Comparison of ENCODE assay signal across 7 mouse cellular contexts in the genomic region with DNA sequence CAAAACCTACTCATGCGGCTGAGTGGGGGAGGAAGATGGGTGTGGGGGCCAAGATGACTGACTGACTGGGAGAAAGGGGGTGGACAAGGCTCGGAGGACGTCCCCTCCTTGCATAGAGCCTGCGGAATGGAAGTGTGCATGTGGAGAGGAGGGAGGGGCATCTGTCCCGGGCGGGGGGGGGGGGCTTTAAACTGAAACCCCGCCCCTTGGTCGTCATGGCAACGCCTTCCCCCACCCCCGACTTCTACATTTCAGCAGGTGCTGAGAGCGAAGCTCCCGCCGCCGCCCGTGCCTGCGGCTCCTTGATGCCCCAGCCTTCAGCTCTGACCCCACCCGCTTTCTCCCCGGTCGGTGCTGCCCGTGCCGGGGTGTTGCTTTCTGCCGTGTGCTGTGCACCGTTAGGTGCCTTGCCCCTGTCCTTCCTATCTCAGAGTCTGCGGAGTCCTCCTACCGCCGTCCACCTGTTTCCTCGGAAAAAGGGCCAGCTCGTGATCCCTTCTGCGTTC. TPM values are rescaled to one million over a fixed set of nuclear protein-coding genes. Genes with fewer than 3 reads are reported as not detected.
DNase-seq lines count a peak whose midpoint lies in the region; ATAC-seq and TF ChIP-seq lines count a peak whose summit lies in the region.

No protein-coding gene starts in this region.

- H3K36me3 ChIP-seq in heart, embryonic 13.5 days: peaks cover 23% of the 10 kb centered on the region
- H3K36me3 ChIP-seq in small intestine, adult 2 months (ENCODE audit: control insufficient read depth, insufficient read depth, low read length): peaks cover 8% of the 10 kb centered on the region; the same call in 1 of the 2 replicates

- H3K9me3 ChIP-seq in heart, embryonic 13.5 days: no peaks in the 10 kb centered on the region

- peak overlapping the region; percentile 73 for H3K9ac ChIP-seq in heart, embryonic 13.5 days

- peak; percentile 21 for DNase-seq in urinary bladder, postnatal 25 days (ENCODE audit: low spot score)
- no peak for DNase-seq in urinary bladder, postnatal 10 days (ENCODE audit: low spot score)
- DNase-seq in cerebellum, postnatal 36 days: peak; percentile 47 to 59
- peak; percentile 72 to 78 for DNase-seq in left cerebral cortex, adult 2 months (ENCODE audit: extremely low spot score in 1 of 2, low spot score in 2 of 2)

- peak overlapping the region; percentile 87 for H3K4me2 ChIP-seq in heart, embryonic 13.5 days

- H3K4me1 ChIP-seq in heart, embryonic 13.5 days: peaks cover 56% of the 10 kb centered on the region
- H3K4me1 ChIP-seq in small intestine, adult 2 months (ENCODE audit: control insufficient read depth, insufficient read depth, insufficient read length, low read length): peaks cover 12% of the 10 kb centered on the region

- intact Hi-C loops in left cerebral cortex, adult 2 months (cut with DNase I): loop anchor here (5.0 to 10.0 kb wide), 2 partner anchors 41 to 79 kb away; no protein-coding TSS in a partner anchor

- TF ChIP-seq POLR2A in small intestine, adult 2 months (IDR thresholded peaks at IDR 0.05; ENCODE audit: low read depth, low read length): no peak

- no peak overlapping the region for H3K27ac ChIP-seq in heart, embryonic 13.5 days (replicated peaks)
- peak overlapping the region; percentile 78 for H3K27ac ChIP-seq in left cerebral cortex, adult 2 months
- H3K27ac ChIP-seq in small intestine, adult 2 months (ENCODE audit: insufficient read depth, low read depth, low read length): no peak overlapping the region

- TF ChIP-seq CTCF in left cerebral cortex, adult 2 months (IDR thresholded peaks at IDR 0.05): no peak
- TF ChIP-seq CTCF in small intestine, adult 2 months (IDR thresholded peaks at IDR 0.05; ENCODE audit: extremely low read depth, insufficient read length, insufficient replicate concordance, low read depth, low read length): no peak

- no peak for ATAC-seq in heart, embryonic 13.5 days (ENCODE audit: extremely low read depth, insufficient number of reproducible peaks, low FRiP score, low TSS enrichment)
- peak; percentile 36 for ATAC-seq in megakaryocyte, adult 5-6 weeks (ENCODE audit: poor library complexity, severe bottlenecking)

- WGBS in heart, embryonic 13.5 days: under 1% methylated on average over 29 of the region's 29 CpGs
- WGBS in small intestine, adult 2 months: 1% methylated on average over 29 of the region's 29 CpGs

- peaks cover 49% of the 10 kb centered on the region for H3K27me3 ChIP-seq in heart, embryonic 13.5 days (replicated peaks)
- H3K27me3 ChIP-seq in small intestine, adult 2 months (ENCODE audit: control insufficient read depth, insufficient read depth, low read length): peaks cover 21% of the 10 kb centered on the region

- H3K4me3 ChIP-seq in heart, embryonic 13.5 days: peak overlapping the region; percentile 52
- peak overlapping the region; percentile 74 for H3K4me3 ChIP-seq in left cerebral cortex, adult 2 months
- H3K4me3 ChIP-seq in small intestine, adult 2 months (ENCODE audit: low read depth, low read length): peak overlapping the region; percentile 48

RNA-seq across cellular contexts. Expression of a gene that starts 14.3 kb away (rescaled TPM):
- polyA plus RNA-seq in heart, embryonic 13.5 days (2015; fragmentation: Nextera tagmentation; extraction: Ambion mirVana): 0.04 and 0.13 TPM in 2 replicates
- total RNA-seq in left cerebral cortex, adult 2 months (2021): 100 to 1,000 TPM; 262 to 263 TPM
- total RNA-seq in megakaryocyte, adult 5-6 weeks (2015): 1.3 and 1.6 TPM in 2 replicates
- total RNA-seq in megakaryocyte, adult 5-6 weeks (2017): 0.81 and 0.92 TPM in 2 replicates
- polyA plus RNA-seq in small intestine, adult 2 months (2012; rRNA removed): 0.60 and 1.0 TPM in 2 replicates

RNA-seq across cellular contexts. Expression of a gene that starts 14.4 kb away (rescaled TPM):
- 159 and 162 TPM in 2 replicates for polyA plus RNA-seq in heart, embryonic 13.5 days (2015; fragmentation: Nextera tagmentation; extraction: Ambion mirVana)
- total RNA-seq in left cerebral cortex, adult 2 months (2021): 10 to 100 TPM; 61.9 to 62.1 TPM
- total RNA-seq in megakaryocyte, adult 5-6 weeks (2015): 246 and 261 TPM in 2 replicates
- total RNA-seq in megakaryocyte, adult 5-6 weeks (2017): 75.7 and 78.5 TPM in 2 replicates
- polyA plus RNA-seq in small intestine, adult 2 months (2012; rRNA removed): 132 and 142 TPM in 2 replicates

RNA-seq across cellular contexts. Expression of a gene that starts 29.4 kb away (rescaled TPM):
- 0.19 and 0.51 TPM in 2 replicates for polyA plus RNA-seq in heart, embryonic 13.5 days (2015; fragmentation: Nextera tagmentation; extraction: Ambion mirVana)
- total RNA-seq in left cerebral cortex, adult 2 months (2021): 100 to 1,000 TPM; 180 to 201 TPM
- not detected in 2 replicates for total RNA-seq in megakaryocyte, adult 5-6 weeks (2015)
- total RNA-seq in megakaryocyte, adult 5-6 weeks (2017): not detected in 2 replicates
- polyA plus RNA-seq in small intestine, adult 2 months (2012; rRNA removed): 7.5 and 8.8 TPM in 2 replicates

RNA-seq across cellular contexts. Expression of a gene that starts 53.8 kb away (rescaled TPM):
- not detected in 2 replicates for polyA plus RNA-seq in heart, embryonic 13.5 days (2015; fragmentation: Nextera tagmentation; extraction: Ambion mirVana)
- total RNA-seq in left cerebral cortex, adult 2 months (2021): under 1 TPM in 1 of 2 experiments, not detected in 1; 0.11 TPM
- 3.9 and 4.0 TPM in 2 replicates for total RNA-seq in megakaryocyte, adult 5-6 weeks (2015)
- total RNA-seq in megakaryocyte, adult 5-6 weeks (2017): 7.5 and 7.8 TPM in 2 replicates
- 0.05 and 0.06 TPM in 2 replicates for polyA plus RNA-seq in small intestine, adult 2 months (2012; rRNA removed)

Comparison
In these comparisons a context has a peak if more than half of its experiments do, and no peak if none do; other contexts are left out.
1. RNA of a gene that starts 14.3 kb away (total RNA-seq): 262 to 263 TPM in left cerebral cortex, adult 2 months; 0.81 to 1.6 TPM in megakaryocyte, adult 5-6 weeks; every median in the first group is over 100 times any median in the second.
2. RNA of a gene that starts 29.4 kb away (total RNA-seq): 180 to 201 TPM in left cerebral cortex, adult 2 months; not detected in megakaryocyte, adult 5-6 weeks; every median in the first group is over 100 times any median in the second.
3. Peak in every context shown above with its lines, with median percentiles within 50 percentile points of each other: H3K4me3 ChIP-seq.